Mouse (Mus musculus) forebrain, embryonic 13.5 days (tissue): ENCODE data around the gene Ccdc181. TPM values are rescaled to one million over a fixed set of nuclear protein-coding genes. Genes with fewer than 3 reads are reported as not detected.
A peak's percentile ranks its signal among the peaks of the same experiment; 100 is the strongest.
"Not testable (repeated sequence)": the region's sequence is repeated elsewhere in the genome, so short reads cannot be mapped to it uniquely, and the experiment has no call there.

Source experiments
- ATAC-seq: fragments of 200-750 bp; cut with Nextera tagmentation; 2 replicates; pipeline ENCODE4 v1.8.0; 2017
- H3K27ac ChIP-seq: fragments of 300-500 bp; sonication (generic); 2 replicates; pipeline ENCODE4 v1.5.1; 2015; ENCODE audit warnings: inconsistent platforms, mild to moderate bottlenecking, moderate library complexity
- H3K27me3 ChIP-seq: fragments of 300-500 bp; sonication (generic); 2 replicates; pipeline ENCODE4 v1.6.1; 2015; ENCODE audit warnings: mild to moderate bottlenecking, inconsistent platforms
- H3K36me3 ChIP-seq: fragments of 300-500 bp; sonication (generic); 2 replicates; pipeline ENCODE4 v1.6.1; 2015; ENCODE audit warnings: mild to moderate bottlenecking, inconsistent platforms; ENCODE audit not compliant: poor library complexity, severe bottlenecking
- H3K4me1 ChIP-seq: fragments of 300-500 bp; sonication (generic); 2 replicates; pipeline ENCODE4 v1.6.1; 2015; ENCODE audit warnings: inconsistent platforms
- H3K4me2 ChIP-seq: fragments of 300-500 bp; sonication (generic); 2 replicates; pipeline ENCODE4 v1.6.1; 2015; ENCODE audit warnings: inconsistent platforms, mild to moderate bottlenecking, moderate library complexity
- H3K4me3 ChIP-seq: fragments of 300-500 bp; sonication (generic); 2 replicates; pipeline ENCODE4 v1.5.1; 2015; ENCODE audit warnings: mild to moderate bottlenecking, inconsistent platforms
- H3K9ac ChIP-seq: fragments of 300-500 bp; sonication (generic); 2 replicates; pipeline ENCODE4 v1.6.1; 2015; ENCODE audit warnings: mild to moderate bottlenecking, inconsistent platforms
- H3K9me3 ChIP-seq: fragments of 300-500 bp; sonication (generic); replicated peaks from 2 replicates; pipeline ENCODE4 v1.6.1; 2016; ENCODE audit warnings: inconsistent platforms
- WGBS: fragments of 180-500 bp; shearing (Covaris S2); methylation state at CpG from one replicate; pipeline ENCODE4 v1.1.7; 2015; 5-methylcytosine and 5-hydroxymethylcytosine counted together
- polyA plus RNA-seq: library from polyadenylated mRNA; unstranded; fragments of >200 nt; fragmentation: Nextera tagmentation; extraction: Ambion mirVana; gene quantifications from 2 replicates; pipeline ENCODE4 v1.2.1, GENCODE M21; 2015

Ccdc181 gene
- 17.3 and 18.5 TPM in 2 replicates for polyA plus RNA-seq

DNA sequence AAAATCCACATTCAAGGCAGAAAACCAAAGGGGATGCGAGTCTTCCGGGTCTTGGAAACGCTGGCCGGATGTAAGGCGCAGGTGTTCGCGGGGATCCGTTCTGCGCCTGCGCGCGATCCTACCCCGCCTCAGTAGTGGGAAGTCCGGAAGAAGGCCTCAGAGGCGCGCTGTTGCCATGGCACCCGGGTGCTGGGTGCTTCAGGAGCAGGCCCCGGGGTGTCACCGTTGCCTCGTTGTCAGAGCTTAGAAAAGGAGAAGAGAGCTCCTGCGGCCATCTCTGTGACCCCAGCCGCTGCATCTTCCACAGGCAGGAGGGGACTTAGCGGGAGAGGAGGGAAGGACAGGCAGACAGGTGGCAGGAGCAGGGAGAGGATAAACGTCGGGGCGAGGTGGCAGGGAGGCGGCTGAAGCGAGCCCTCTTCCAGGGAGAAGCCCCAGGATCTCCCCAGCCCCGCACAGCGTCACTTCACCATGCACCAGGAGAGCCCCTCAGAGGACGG lies at the start of gene Ccdc181:
TSS of gene Ccdc181 (plus strand) at position 131 of the 500 bp plus-strand sequence.
- under 1% methylated on average over 31 of the region's 31 CpGs for WGBS
- Histone ChIP-seq H3K36me3 (0 out of 2 replicates have a peak, but pooled peaks cover 2% of the 10 kb centered on the region), H3K9me3 (no peaks in the 10 kb centered on the region)

DNA sequence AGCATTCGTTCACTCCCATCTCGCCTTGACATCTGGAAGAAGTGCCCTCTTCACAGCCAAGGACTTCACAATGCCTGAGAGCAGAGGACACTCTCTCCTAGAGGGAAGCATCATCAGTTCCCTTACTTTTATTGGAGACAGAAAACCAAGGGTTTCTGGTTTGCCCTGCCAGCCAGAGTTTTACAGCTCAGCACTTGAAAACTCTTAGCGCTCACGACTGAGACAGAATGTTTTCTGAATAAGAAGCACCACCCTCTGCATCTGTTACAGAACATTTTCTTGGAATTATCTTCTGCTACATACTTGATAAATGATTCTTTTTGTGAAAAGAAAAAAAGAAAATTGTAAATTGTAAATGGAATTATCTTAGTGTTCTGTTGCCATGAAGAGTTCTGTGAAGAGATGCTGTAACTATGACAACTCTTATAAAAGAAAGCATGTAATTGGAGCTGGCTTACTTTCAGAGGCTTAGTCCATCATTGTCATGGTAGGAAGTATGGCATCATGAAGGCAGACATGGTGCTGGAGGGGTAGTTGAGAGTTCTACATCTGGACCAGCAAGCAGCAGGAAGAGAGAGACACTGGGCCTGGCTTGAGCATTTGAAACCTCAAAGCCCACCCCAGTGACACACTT lies 43.3 kb upstream of the Ccdc181 start:
- H3K4me2 ChIP-seq, H3K9ac ChIP-seq, ATAC-seq, H3K27ac ChIP-seq, H3K4me1 ChIP-seq, H3K36me3 ChIP-seq, H3K9me3 ChIP-seq, H3K4me3 ChIP-seq, H3K27me3 ChIP-seq: not testable (repeated sequence)
- 75% methylated on average over 2 of the region's 4 CpGs for WGBS

More for the DNA sequence above, at the start of gene Ccdc181:
- H3K9ac ChIP-seq = peak within 1 kb of the TSS; percentile 74
- H3K4me2 ChIP-seq = peak within 1 kb of the TSS; percentile 86
- H3K4me1 ChIP-seq = peaks cover 4% of the 10 kb centered on the region; the same call in 1 of the 2 replicates
- H3K4me3 ChIP-seq = peak within 1 kb of the TSS; percentile 66
- H3K27ac ChIP-seq = peak within 1 kb of the TSS; percentile 59
- ATAC-seq = peak; percentile 99
- no peaks in the 10 kb centered on the region for H3K27me3 ChIP-seq

- H3K4me3 ChIP-seq = no peak overlapping the region
- no peaks in the 10 kb centered on the region for H3K27me3 ChIP-seq
- H3K9me3 ChIP-seq = no peaks in the 10 kb centered on the region
- no peaks in the 10 kb centered on the region for H3K4me1 ChIP-seq
- WGBS = 89% methylated on average over 1 of the region's 1 CpGs
- no peak overlapping the region for H3K9ac ChIP-seq
- no peak for ATAC-seq
- H3K27ac ChIP-seq = no peak overlapping the region
- H3K4me2 ChIP-seq = no peak overlapping the region
- H3K36me3 ChIP-seq = no peaks in the 10 kb centered on the region
Measured at GRCm38 (mm10) chr1:164233447-164233846, 41.9 kb upstream of the Ccdc181 start.

DNA sequence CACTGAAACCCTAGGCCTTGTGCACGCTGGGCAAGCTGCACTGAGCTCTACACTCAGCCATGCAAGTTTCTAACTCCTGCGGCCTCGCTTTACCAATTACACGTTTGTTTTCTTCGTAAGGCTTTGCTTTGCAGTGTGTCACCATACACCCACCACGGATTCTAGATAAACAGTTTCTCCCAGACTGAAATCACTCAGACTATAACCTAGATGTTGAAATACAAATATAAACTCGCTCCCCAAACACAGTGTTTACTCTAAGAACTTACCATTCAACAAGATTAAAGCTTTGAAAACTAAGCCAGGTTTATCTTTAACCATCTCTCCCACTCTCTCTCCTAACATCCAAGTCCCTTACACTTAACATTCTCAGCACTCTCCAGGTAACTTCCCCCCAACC lies 40.3 kb upstream of the Ccdc181 start:
- H3K27me3 ChIP-seq = no peaks in the 10 kb centered on the region
- ATAC-seq = no peak
- no peak overlapping the region for H3K4me2 ChIP-seq
- H3K27ac ChIP-seq = no peak overlapping the region
- no peaks in the 10 kb centered on the region for H3K9me3 ChIP-seq
- no peaks in the 10 kb centered on the region for H3K4me1 ChIP-seq
- 68% methylated on average over 7 of the region's 7 CpGs for WGBS
- H3K36me3 ChIP-seq = no peaks in the 10 kb centered on the region
- H3K4me3 ChIP-seq = no peak overlapping the region
- no peak overlapping the region for H3K9ac ChIP-seq

DNA sequence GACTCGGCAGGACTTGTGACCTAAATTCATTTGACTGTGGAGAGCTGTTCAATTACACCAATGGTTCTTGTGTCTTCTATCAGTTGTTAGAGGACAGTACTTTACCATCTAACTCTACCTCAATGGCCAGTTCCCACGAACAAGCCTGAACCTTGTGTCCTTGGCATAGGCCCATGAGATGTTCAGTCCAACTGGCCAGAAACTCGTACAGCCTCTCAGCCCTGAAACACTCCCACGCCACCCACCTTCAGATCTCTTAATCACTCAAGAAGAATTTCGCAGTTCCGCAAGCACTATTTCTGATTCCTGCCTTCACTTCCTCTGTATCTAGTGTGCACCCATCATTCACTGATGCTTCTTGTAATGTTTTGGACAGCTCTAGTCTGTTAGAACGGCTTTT lies 39.3 kb upstream of the Ccdc181 start:
- Histone ChIP-seq H3K27me3 (no peaks in the 10 kb centered on the region), H3K27ac (no peak overlapping the region), H3K4me1 (no peaks in the 10 kb centered on the region), H3K9me3 (no peaks in the 10 kb centered on the region), H3K4me2 (no peak overlapping the region), H3K9ac (no peak overlapping the region), H3K36me3 (no peaks in the 10 kb centered on the region), H3K4me3 (no peak overlapping the region)
- 62% methylated on average over 7 of the region's 7 CpGs for WGBS
- no peak for ATAC-seq

- no peak overlapping the region for H3K4me2 ChIP-seq
- no peak overlapping the region for H3K4me3 ChIP-seq
- no peak for ATAC-seq
- H3K4me1 ChIP-seq = no peaks in the 10 kb centered on the region
- no peak overlapping the region for H3K9ac ChIP-seq
- WGBS = 80% methylated on average over 2 of the region's 2 CpGs
- no peaks in the 10 kb centered on the region for H3K36me3 ChIP-seq
- H3K9me3 ChIP-seq = no peaks in the 10 kb centered on the region
- H3K27ac ChIP-seq = no peak overlapping the region
- H3K27me3 ChIP-seq = no peaks in the 10 kb centered on the region
Measured at GRCm38 (mm10) chr1:164241494-164241893, 33.9 kb upstream of the Ccdc181 start.

DNA sequence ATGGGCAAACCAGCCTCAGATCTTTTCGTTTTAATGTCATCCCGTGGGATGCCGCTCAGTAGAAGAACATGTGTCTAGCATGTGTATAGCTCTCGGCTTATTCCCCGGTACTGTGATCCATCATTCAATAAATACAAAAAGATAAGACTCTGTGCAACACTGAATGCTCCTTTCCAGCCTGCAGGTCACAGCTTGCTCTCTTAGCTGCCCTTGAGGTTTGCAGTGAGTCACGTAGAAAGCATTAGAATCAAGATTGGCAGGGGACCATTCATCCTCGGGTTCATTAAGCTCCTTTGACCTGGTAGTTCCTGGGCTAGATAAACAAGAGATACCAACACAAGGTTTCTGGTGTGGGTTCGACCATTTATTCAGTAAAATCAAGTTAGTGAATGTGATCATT lies 32.6 kb upstream of the Ccdc181 start:
- no peak overlapping the region for H3K4me2 ChIP-seq
- no peak overlapping the region for H3K27ac ChIP-seq
- no peaks in the 10 kb centered on the region for H3K36me3 ChIP-seq
- H3K9me3 ChIP-seq = no peaks in the 10 kb centered on the region
- H3K9ac ChIP-seq = no peak overlapping the region
- ATAC-seq = no peak
- no peaks in the 10 kb centered on the region for H3K27me3 ChIP-seq
- H3K4me3 ChIP-seq = no peak overlapping the region
- H3K4me1 ChIP-seq = peaks cover 4% of the 10 kb centered on the region
- WGBS = 70% methylated on average over 8 of the region's 8 CpGs

DNA sequence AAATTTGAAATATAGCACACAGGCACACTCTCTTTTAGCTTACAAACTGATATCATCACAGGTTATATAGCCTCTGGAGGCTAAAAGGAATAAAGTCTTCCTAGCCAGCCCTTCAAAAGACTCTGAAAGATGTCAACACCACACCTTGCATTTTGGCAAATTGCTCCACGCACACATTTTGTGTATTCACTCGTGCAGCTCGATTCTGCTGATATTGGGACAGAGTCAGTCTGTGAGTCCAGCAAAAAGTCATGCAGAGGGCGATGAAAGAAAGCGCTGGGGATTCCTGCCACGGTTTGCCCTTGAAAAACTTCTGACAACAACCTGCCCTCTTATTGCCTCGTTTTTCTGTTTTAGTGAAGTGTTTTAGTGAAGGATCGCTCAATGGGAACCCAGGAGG lies 27.9 kb upstream of the Ccdc181 start:
- no peak for ATAC-seq
- no peaks in the 10 kb centered on the region for H3K9me3 ChIP-seq
- H3K4me2 ChIP-seq = peak overlapping the region; percentile 84
- peaks cover 28% of the 10 kb centered on the region for H3K4me1 ChIP-seq
- no peaks in the 10 kb centered on the region for H3K27me3 ChIP-seq
- H3K9ac ChIP-seq = peak overlapping the region; percentile 68
- H3K36me3 ChIP-seq = no peaks in the 10 kb centered on the region
- no peak overlapping the region for H3K27ac ChIP-seq
- WGBS = 34% methylated on average over 8 of the region's 8 CpGs
- H3K4me3 ChIP-seq = no peak overlapping the region

DNA sequence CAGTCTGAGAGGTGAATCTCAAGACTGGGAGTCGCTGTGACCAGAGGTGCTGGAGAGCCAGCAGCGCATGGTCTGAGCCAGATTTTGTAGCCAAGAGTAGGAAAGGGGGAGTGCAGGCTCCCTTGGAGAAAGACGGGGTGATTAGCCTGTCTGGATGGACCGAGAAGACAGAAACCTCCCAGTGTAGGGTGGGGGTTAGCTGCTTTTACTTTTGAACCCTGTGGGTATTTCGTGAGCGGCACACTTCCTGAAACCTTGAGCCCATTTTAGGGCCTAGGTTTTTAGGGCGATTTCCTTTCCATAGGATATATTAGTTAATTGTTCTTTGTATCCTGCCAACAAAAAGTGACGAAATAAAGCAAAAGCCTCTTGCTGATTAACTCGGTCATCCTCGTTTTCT lies 27.4 kb upstream of the Ccdc181 start:
- H3K27ac ChIP-seq = no peak overlapping the region
- H3K9ac ChIP-seq = peak overlapping the region; percentile 68
- WGBS = 8% methylated on average over 10 of the region's 10 CpGs
- no peaks in the 10 kb centered on the region for H3K27me3 ChIP-seq
- ATAC-seq = no peak
- H3K4me1 ChIP-seq = peaks cover 28% of the 10 kb centered on the region
- H3K36me3 ChIP-seq = no peaks in the 10 kb centered on the region
- H3K4me2 ChIP-seq = peak overlapping the region; percentile 84
- peak overlapping the region; percentile 67 for H3K4me3 ChIP-seq
- H3K9me3 ChIP-seq = no peaks in the 10 kb centered on the region

- Histone ChIP-seq H3K4me3 (peak within 1 kb of the TSS; percentile 67), H3K27ac (peak within 1 kb of the TSS; percentile 75), H3K9ac (peak within 1 kb of the TSS; percentile 77), H3K9me3 (no peaks in the 10 kb centered on the region), H3K4me2 (peak within 1 kb of the TSS; percentile 84), H3K4me1 (peaks cover 28% of the 10 kb centered on the region), H3K36me3 (no peaks in the 10 kb centered on the region), H3K27me3 (no peaks in the 10 kb centered on the region)
- ATAC-seq = peak; percentile 97
- under 1% methylated on average over 64 of the region's 79 CpGs for WGBS
Measured at GRCm38 (mm10) chr1:164248465-164249331, 26.7 kb upstream of the Ccdc181 start, which contains the start of gene Slc19a2. Gene Slc19a2 (plus strand): TSS chr1:164249046.

DNA sequence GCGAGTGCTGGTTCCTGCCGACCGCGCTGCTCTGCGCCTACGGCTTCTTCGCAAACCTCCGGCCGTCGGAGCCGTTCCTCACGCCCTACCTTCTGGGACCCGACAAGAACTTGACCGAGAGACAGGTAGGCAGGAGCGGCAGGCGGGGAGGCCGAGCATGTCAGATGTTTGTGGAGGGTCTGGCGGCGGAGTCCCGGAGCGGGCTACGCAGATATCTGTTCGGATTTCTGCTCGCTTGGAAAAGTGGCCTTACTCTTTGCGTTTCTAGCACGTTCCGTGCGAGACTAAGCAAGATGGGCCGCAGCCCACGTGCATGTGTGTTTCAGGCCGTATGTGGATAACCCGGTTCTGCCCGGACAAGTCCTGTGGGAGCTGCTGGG lies 26.1 kb upstream of the Ccdc181 start:
- Histone ChIP-seq H3K4me3 (peak overlapping the region; percentile 67), H3K27me3 (no peaks in the 10 kb centered on the region), H3K36me3 (no peaks in the 10 kb centered on the region), H3K27ac (no peak overlapping the region), H3K9ac (peak overlapping the region; percentile 77), H3K4me2 (peak overlapping the region; percentile 84), H3K4me1 (peaks cover 28% of the 10 kb centered on the region), H3K9me3 (no peaks in the 10 kb centered on the region)
- no peak; the same call in 1 of the 2 replicates for ATAC-seq
- WGBS = under 1% methylated on average over 32 of the region's 33 CpGs
